Mouse (Mus musculus) intestine, postnatal 0 days (tissue): ENCODE data around the gene Knl1. TPM values are rescaled to one million over a fixed set of nuclear protein-coding genes. Genes with fewer than 3 reads are reported as not detected.

Experiments used
- ATAC-seq: fragments of 200-750 bp; cut with Nextera tagmentation; 2 replicates; pipeline ENCODE4 v1.8.0; 2017; ENCODE audit warnings: mild to moderate bottlenecking, moderate TSS enrichment, moderate library complexity
- H3K27ac ChIP-seq: fragments of 300-500 bp; sonication (generic); 2 replicates; pipeline ENCODE4 v1.5.1; 2014; ENCODE audit warnings: mild to moderate bottlenecking, low read depth, low read length, moderate library complexity
- H3K27me3 ChIP-seq: fragments of 300-500 bp; sonication (generic); replicated peaks from 2 replicates; pipeline ENCODE4 v1.6.1; 2014; ENCODE audit warnings: low read length, mixed read lengths; ENCODE audit not compliant: control insufficient read depth, insufficient read depth
- H3K36me3 ChIP-seq: fragments of 300-500 bp; sonication (generic); 2 replicates; pipeline ENCODE4 v1.6.1; 2014; ENCODE audit warnings: mild to moderate bottlenecking, moderate library complexity; ENCODE audit not compliant: control insufficient read depth, insufficient read depth
- H3K4me1 ChIP-seq: fragments of 300-500 bp; sonication (generic); replicated peaks from 2 replicates; pipeline ENCODE4 v1.6.1; 2014; ENCODE audit warnings: antibody characterized with exemption, low read length, mixed read lengths; ENCODE audit not compliant: control insufficient read depth, insufficient read depth
- H3K4me2 ChIP-seq: fragments of 300-500 bp; sonication (generic); replicated peaks from 2 replicates; pipeline ENCODE4 v1.6.1; 2014; ENCODE audit warnings: low read depth, mild to moderate bottlenecking, moderate library complexity
- H3K4me3 ChIP-seq: fragments of 300-500 bp; sonication (generic); 2 replicates; pipeline ENCODE4 v1.5.1; 2014; ENCODE audit warnings: low read depth, low read length
- H3K9ac ChIP-seq: fragments of 300-500 bp; sonication (generic); 2 replicates; pipeline ENCODE4 v1.6.1; 2014; ENCODE audit warnings: mild to moderate bottlenecking, low read depth, low read length
- H3K9me3 ChIP-seq: fragments of 300-500 bp; sonication (generic); 2 replicates; pipeline ENCODE4 v1.6.1; 2016; ENCODE audit warnings: mixed run types; ENCODE audit not compliant: control insufficient read depth
- CTCF ChIP-seq: sonication (generic); IDR thresholded peaks from 2 replicates; pipeline ENCODE4 v1.5.1; 2016; ENCODE audit warnings: low read depth, mild to moderate bottlenecking, control low read depth, antibody characterized with exemption, moderate library complexity
- WGBS: fragments of 180-500 bp; shearing (Covaris S2); extraction: QIAGEN DNeasy Blood & Tissue Kit; methylation state at CpG from one replicate; pipeline ENCODE4 v1.1.7; 2014; 5-methylcytosine and 5-hydroxymethylcytosine counted together
- polyA plus RNA-seq: library from polyadenylated mRNA; unstranded; fragments of >200 nt; fragmentation: Nextera tagmentation; extraction: Ambion mirVana; gene quantifications from 2 replicates; pipeline ENCODE4 v1.2.1, GENCODE M21; 2015

The Knl1 gene
- polyA plus RNA-seq, 1 experiment from 2014 or later: 15.2 TPM

DNA sequence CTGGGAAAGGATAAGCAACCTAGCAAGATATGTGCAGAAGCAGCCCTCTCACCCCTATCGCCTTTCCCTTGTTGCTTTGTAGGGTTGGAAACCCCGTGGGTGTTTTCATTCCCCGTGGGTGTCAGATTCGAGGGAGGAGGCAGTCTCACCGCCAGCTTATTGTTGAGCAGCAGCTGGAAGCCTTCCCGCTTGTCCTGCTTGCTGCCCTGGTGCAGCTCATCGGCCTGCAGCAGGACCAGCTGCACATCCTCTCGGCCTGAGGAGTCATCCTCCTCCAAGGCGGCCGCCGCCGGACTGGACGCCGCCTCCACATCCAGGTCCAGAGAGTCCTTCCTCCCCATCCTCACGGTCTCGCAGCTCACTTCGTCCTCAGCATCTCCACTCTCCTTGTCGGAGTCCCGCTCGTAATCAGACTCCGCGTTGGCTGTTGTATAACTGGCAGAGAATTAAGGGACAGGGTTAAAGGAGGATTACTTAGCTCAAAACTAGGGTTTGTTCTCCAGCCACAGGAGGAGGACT, 100.3 kb downstream of the Knl1 start:
- 88% methylated on average over 22 of the region's 22 CpGs for WGBS
- no peak overlapping the region for H3K4me2 ChIP-seq
- no peak overlapping the region for H3K4me3 ChIP-seq
- TF ChIP-seq CTCF: no peak
- H3K9ac ChIP-seq: no peak overlapping the region
- H3K27ac ChIP-seq: no peak overlapping the region
- H3K9me3 ChIP-seq: no peaks in the 10 kb centered on the region
- no peak for ATAC-seq
- peaks cover 88% of the 10 kb centered on the region for H3K36me3 ChIP-seq
- no peaks in the 10 kb centered on the region for H3K27me3 ChIP-seq
- H3K4me1 ChIP-seq: no peaks in the 10 kb centered on the region

DNA sequence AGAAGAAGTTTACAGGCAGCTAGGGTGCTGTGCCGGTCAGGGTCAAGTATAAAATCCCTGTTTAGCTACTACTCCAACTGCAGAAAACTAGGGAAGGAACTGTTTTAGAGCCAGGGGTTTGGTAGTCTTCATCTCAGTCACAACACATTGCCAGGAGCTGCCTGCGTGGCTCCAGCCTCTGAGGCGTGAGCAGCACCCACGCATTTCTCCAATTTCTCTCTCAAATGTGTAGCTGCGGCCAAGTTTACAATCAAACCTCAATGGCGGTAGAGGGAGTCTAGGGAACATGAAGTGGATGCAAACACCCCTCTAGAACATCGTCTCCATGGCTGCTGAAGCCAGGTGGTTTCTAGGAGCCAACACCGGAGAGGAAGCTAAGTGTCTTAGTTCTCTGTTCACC, 100.9 kb downstream of the Knl1 start:
- no peak for TF ChIP-seq CTCF
- Histone ChIP-seq H3K4me2 (no peak overlapping the region), H3K4me3 (no peak overlapping the region), H3K9me3 (no peaks in the 10 kb centered on the region), H3K27ac (no peak overlapping the region; the same call in 1 of the 2 replicates), H3K36me3 (peaks cover 88% of the 10 kb centered on the region), H3K4me1 (no peaks in the 10 kb centered on the region), H3K27me3 (no peaks in the 10 kb centered on the region), H3K9ac (no peak overlapping the region)
- WGBS: 96% methylated on average over 8 of the region's 8 CpGs
- no peak for ATAC-seq

DNA sequence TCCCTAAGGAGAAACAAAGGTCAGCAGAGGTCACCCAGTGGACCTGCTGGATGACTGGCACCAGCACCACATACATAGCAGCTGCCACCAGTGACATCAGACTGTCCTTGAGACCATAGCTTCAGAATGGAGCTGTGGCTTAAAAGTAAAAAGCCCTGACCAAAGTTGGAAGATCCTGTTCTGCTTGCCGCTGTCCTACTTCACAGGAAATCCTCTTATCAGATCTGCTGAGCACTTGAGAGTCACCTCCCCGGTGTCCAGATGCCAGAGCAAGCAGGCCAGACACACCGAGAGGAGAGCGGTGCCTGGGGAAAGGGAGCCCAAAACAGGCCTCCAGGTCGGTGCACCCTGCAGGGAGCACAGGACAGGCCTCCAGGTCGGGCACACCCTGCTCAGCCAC, 105.3 kb downstream of the Knl1 start:
- TF ChIP-seq CTCF: no peak
- no peak overlapping the region for H3K27ac ChIP-seq
- no peak overlapping the region for H3K4me2 ChIP-seq
- peaks cover 66% of the 10 kb centered on the region for H3K36me3 ChIP-seq
- no peaks in the 10 kb centered on the region for H3K9me3 ChIP-seq
- H3K4me3 ChIP-seq: no peak overlapping the region
- peaks cover 2% of the 10 kb centered on the region; the same call in 1 of the 2 replicates for H3K4me1 ChIP-seq
- WGBS: 74% methylated on average over 6 of the region's 6 CpGs
- ATAC-seq: no peak
- no peak overlapping the region for H3K9ac ChIP-seq
- H3K27me3 ChIP-seq: no peaks in the 10 kb centered on the region

DNA sequence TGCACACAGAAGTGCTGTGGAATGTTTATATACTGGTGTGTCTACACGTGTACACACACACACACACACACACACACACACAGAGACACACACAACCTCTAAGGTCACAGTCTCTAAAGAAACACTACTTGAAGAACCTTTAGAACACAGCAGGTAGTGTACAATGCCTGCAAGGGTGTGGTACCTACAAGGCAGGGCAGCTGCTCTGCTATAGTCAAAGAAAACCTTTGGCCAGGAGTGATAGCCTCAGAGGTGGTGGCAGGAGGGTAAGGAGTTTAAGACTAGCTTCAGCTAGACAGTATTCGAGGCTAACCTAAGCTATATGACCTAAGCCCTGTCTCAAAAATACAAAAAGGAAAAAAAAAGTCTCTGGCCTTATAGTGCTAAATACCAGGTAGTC, 107.8 kb downstream of the Knl1 start:
- no peak for TF ChIP-seq CTCF
- 42% methylated on average over 2 of the region's 2 CpGs for WGBS
- H3K36me3 ChIP-seq: peaks cover 43% of the 10 kb centered on the region
- peaks cover 3% of the 10 kb centered on the region; the same call in 1 of the 2 replicates for H3K4me1 ChIP-seq
- H3K4me2 ChIP-seq: peak overlapping the region; percentile 89
- H3K27me3 ChIP-seq: no peaks in the 10 kb centered on the region
- H3K9ac ChIP-seq: no peak overlapping the region
- H3K9me3 ChIP-seq: no peaks in the 10 kb centered on the region
- H3K4me3 ChIP-seq: no peak overlapping the region
- peak; percentile 56 for ATAC-seq
- H3K27ac ChIP-seq: peak overlapping the region; percentile 98

Other genes starting within 250 kb of the Knl1 start
- gene Knstrn, start 233.1 kb upstream of the Knl1 start, polyA plus RNA-seq: 21.9 and 26.4 TPM in 2 replicates
- gene Ivd, start 185.2 kb upstream of the Knl1 start, polyA plus RNA-seq: 13.4 and 14.2 TPM in 2 replicates
- gene Bahd1, start 146.7 kb upstream of the Knl1 start, polyA plus RNA-seq: 6.1 and 8.9 TPM in 2 replicates
- gene Chst14, start 120.6 kb upstream of the Knl1 start, polyA plus RNA-seq: 6.7 and 7.4 TPM in 2 replicates
- 55.9 and 59.5 TPM in 2 replicates for gene Ccdc32, start 17.7 kb upstream of the Knl1 start, polyA plus RNA-seq
- 1.2 and 1.5 TPM in 2 replicates for gene Rpusd2, start 12.3 kb upstream of the Knl1 start, polyA plus RNA-seq
- 8.6 and 10.3 TPM in 2 replicates for gene Rad51, start 65.7 kb downstream of the Knl1 start, polyA plus RNA-seq
- 177 and 185 TPM in 2 replicates for gene Rmdn3, start 109.9 kb downstream of the Knl1 start, polyA plus RNA-seq
- 124 and 136 TPM in 2 replicates for gene Gchfr, start 120.7 kb downstream of the Knl1 start, polyA plus RNA-seq
- gene Gm14137, start 127.4 kb downstream of the Knl1 start, polyA plus RNA-seq: 0.08 and 0.18 TPM in 2 replicates
- gene Zfyve19, start 161.5 kb downstream of the Knl1 start, polyA plus RNA-seq: 36.3 and 38.7 TPM in 2 replicates
- 8.8 and 9.4 TPM in 2 replicates for gene Dnajc17, start 161.7 kb downstream of the Knl1 start, polyA plus RNA-seq
- gene Ppp1r14d, start 182.8 kb downstream of the Knl1 start, polyA plus RNA-seq: 78.7 and 84.7 TPM in 2 replicates
- gene Spint1, start 190.2 kb downstream of the Knl1 start, polyA plus RNA-seq: 145 and 148 TPM in 2 replicates
- 1.3 TPM in 2 replicates for gene Rhov, start 224.2 kb downstream of the Knl1 start, polyA plus RNA-seq
- 21.8 and 24.3 TPM in 2 replicates for gene Vps18, start 241.6 kb downstream of the Knl1 start, polyA plus RNA-seq